Mouse (Mus musculus): ENCODE data around the gene C1s1. TPM values are rescaled to one million over a fixed set of nuclear protein-coding genes. Genes with fewer than 3 reads are reported as not detected.
A peak's percentile ranks its signal among the peaks of the same experiment; 100 is the strongest.

Gene C1s1
- polyA plus RNA-seq, 1 experiment from 2014 or later, result 0.20 TPM

GRCm38 (mm10) chr6:124506991-124507390 lies 35.2 kb downstream of the C1s1 start:
- H3K36me3 ChIP-seq (replicated peaks), result no peaks in the 10 kb centered on the region
- 90% methylated on average over 6 of the region's 6 CpGs for WGBS
- no peak overlapping the region for H3K4me3 ChIP-seq
- H3K4me1 ChIP-seq, result no peaks in the 10 kb centered on the region
- H3K27ac ChIP-seq, result no peak overlapping the region
- no peaks in the 10 kb centered on the region for H3K27me3 ChIP-seq (ENCODE audit: poor library complexity, severe bottlenecking)
- no peak for DNase-seq (ENCODE audit: extremely low spot score, low spot score)
- no peaks in the 10 kb centered on the region for H3K9me3 ChIP-seq

GRCm38 (mm10) chr6:124505028-124505427 lies 37.1 kb downstream of the C1s1 start:
- Histone ChIP-seq H3K4me1 (no peaks in the 10 kb centered on the region), H3K9me3 (no peaks in the 10 kb centered on the region), H3K27me3 (ENCODE audit: poor library complexity, severe bottlenecking) (no peaks in the 10 kb centered on the region), H3K4me3 (no peak overlapping the region), H3K36me3 (replicated peaks) (no peaks in the 10 kb centered on the region), H3K27ac (no peak overlapping the region)
- WGBS, result 80% methylated on average over 4 of the region's 4 CpGs
- DNase-seq (ENCODE audit: extremely low spot score, low spot score), result no peak

- Histone ChIP-seq H3K4me3 (no peak overlapping the region), H3K9me3 (no peaks in the 10 kb centered on the region), H3K27ac (no peak overlapping the region), H3K27me3 (ENCODE audit: poor library complexity, severe bottlenecking) (no peaks in the 10 kb centered on the region), H3K36me3 (replicated peaks) (no peaks in the 10 kb centered on the region), H3K4me1 (no peaks in the 10 kb centered on the region)
- 90% methylated on average over 5 of the region's 5 CpGs for WGBS
- DNase-seq (ENCODE audit: extremely low spot score, low spot score), result no peak
Observed at GRCm38 (mm10) chr6:124502021-124502420, 40.1 kb downstream of the C1s1 start.

- no peaks in the 10 kb centered on the region for H3K27me3 ChIP-seq (ENCODE audit: poor library complexity, severe bottlenecking)
- H3K27ac ChIP-seq, result no peak overlapping the region
- no peaks in the 10 kb centered on the region for H3K9me3 ChIP-seq
- H3K36me3 ChIP-seq (replicated peaks), result no peaks in the 10 kb centered on the region
- H3K4me3 ChIP-seq, result no peak overlapping the region
- no peak for DNase-seq (ENCODE audit: extremely low spot score, low spot score)
- WGBS, result 87% methylated on average over 4 of the region's 4 CpGs
- H3K4me1 ChIP-seq, result no peaks in the 10 kb centered on the region
Observed at GRCm38 (mm10) chr6:124501473-124501872, 40.7 kb downstream of the C1s1 start.

- H3K27ac ChIP-seq, result no peak overlapping the region
Observed at GRCm38 (mm10) chr6:124499914-124500566, 42.1 kb downstream of the C1s1 start.

GRCm38 (mm10) chr6:124496054-124496453 lies 46.1 kb downstream of the C1s1 start:
- DNase-seq (ENCODE audit: extremely low spot score, low spot score), result no peak
- Histone ChIP-seq H3K9me3 (peaks cover 8% of the 10 kb centered on the region; the same call in 1 of the 2 replicates), H3K4me3 (no peak overlapping the region), H3K36me3 (replicated peaks) (no peaks in the 10 kb centered on the region), H3K4me1 (peaks cover 7% of the 10 kb centered on the region), H3K27me3 (ENCODE audit: poor library complexity, severe bottlenecking) (no peaks in the 10 kb centered on the region), H3K27ac (no peak overlapping the region)
- WGBS, result 91% methylated on average over 5 of the region's 5 CpGs

More at GRCm38 (mm10) chr6:124499914-124500566, 42.1 kb downstream of the C1s1 start:
- no peak for DNase-seq (ENCODE audit: extremely low spot score, low spot score)
- Histone ChIP-seq H3K4me1 (no peaks in the 10 kb centered on the region), H3K36me3 (replicated peaks) (no peaks in the 10 kb centered on the region), H3K27me3 (ENCODE audit: poor library complexity, severe bottlenecking) (no peaks in the 10 kb centered on the region), H3K4me3 (no peak overlapping the region), H3K9me3 (peaks cover 8% of the 10 kb centered on the region; the same call in 1 of the 2 replicates)
- WGBS, result 51% methylated on average over 10 of the region's 10 CpGs

- WGBS, result 82% methylated on average over 5 of the region's 5 CpGs
- Histone ChIP-seq H3K27ac (peak overlapping the region; percentile 76; the same call in 1 of the 2 replicates), H3K36me3 (replicated peaks) (no peaks in the 10 kb centered on the region)
Observed at GRCm38 (mm10) chr6:124493886-124494285, 48.3 kb downstream of the C1s1 start.

GRCm38 (mm10) chr6:124492842-124493561 lies 49.2 kb downstream of the C1s1 start, which contains the start of gene C1rl:
TSS of gene C1rl (plus strand) at chr6:124493113.
- Histone ChIP-seq H3K4me3 (no peak within 1 kb of the TSS), H3K4me1 (peaks cover 7% of the 10 kb centered on the region), H3K27me3 (ENCODE audit: poor library complexity, severe bottlenecking) (no peaks in the 10 kb centered on the region), H3K27ac (peak within 1 kb of the TSS; percentile 76), H3K9me3 (peaks cover 8% of the 10 kb centered on the region; the same call in 1 of the 2 replicates), H3K36me3 (replicated peaks) (no peaks in the 10 kb centered on the region)
- DNase-seq (ENCODE audit: extremely low spot score, low spot score), result peak; percentile 66
- WGBS, result 55% methylated on average over 2 of the region's 4 CpGs

More at GRCm38 (mm10) chr6:124493886-124494285, 48.3 kb downstream of the C1s1 start:
- H3K4me3 ChIP-seq, result no peak overlapping the region
- H3K9me3 ChIP-seq, result peaks cover 8% of the 10 kb centered on the region; the same call in 1 of the 2 replicates
- no peak for DNase-seq (ENCODE audit: extremely low spot score, low spot score)
- H3K4me1 ChIP-seq, result peaks cover 7% of the 10 kb centered on the region
- no peaks in the 10 kb centered on the region for H3K27me3 ChIP-seq (ENCODE audit: poor library complexity, severe bottlenecking)

GRCm38 (mm10) chr6:124491427-124491826 lies 50.7 kb downstream of the C1s1 start:
- 84% methylated on average over 6 of the region's 6 CpGs for WGBS
- H3K36me3 ChIP-seq (replicated peaks), result no peaks in the 10 kb centered on the region
- H3K27me3 ChIP-seq (ENCODE audit: poor library complexity, severe bottlenecking), result no peaks in the 10 kb centered on the region
- DNase-seq (ENCODE audit: extremely low spot score, low spot score), result no peak
- H3K9me3 ChIP-seq, result peaks cover 8% of the 10 kb centered on the region; the same call in 1 of the 2 replicates
- H3K4me3 ChIP-seq, result no peak overlapping the region
- no peak overlapping the region for H3K27ac ChIP-seq
- H3K4me1 ChIP-seq, result peaks cover 7% of the 10 kb centered on the region

- Histone ChIP-seq H3K4me3 (no peak overlapping the region), H3K27me3 (ENCODE audit: poor library complexity, severe bottlenecking) (no peaks in the 10 kb centered on the region), H3K4me1 (peaks cover 11% of the 10 kb centered on the region), H3K27ac (no peak overlapping the region), H3K36me3 (replicated peaks) (no peaks in the 10 kb centered on the region), H3K9me3 (no peaks in the 10 kb centered on the region)
- 87% methylated on average over 4 of the region's 4 CpGs for WGBS
- no peak for DNase-seq (ENCODE audit: extremely low spot score, low spot score)
Observed at GRCm38 (mm10) chr6:124488952-124489351, 53.2 kb downstream of the C1s1 start.

GRCm38 (mm10) chr6:124487509-124487908 lies 54.6 kb downstream of the C1s1 start:
- H3K27ac ChIP-seq, result no peak overlapping the region
- H3K9me3 ChIP-seq, result no peaks in the 10 kb centered on the region
- H3K27me3 ChIP-seq (ENCODE audit: poor library complexity, severe bottlenecking), result no peaks in the 10 kb centered on the region
- H3K36me3 ChIP-seq (replicated peaks), result no peaks in the 10 kb centered on the region
- peaks cover 4% of the 10 kb centered on the region for H3K4me1 ChIP-seq
- no peak for DNase-seq (ENCODE audit: extremely low spot score, low spot score)
- 61% methylated on average over 2 of the region's 2 CpGs for WGBS
- no peak overlapping the region for H3K4me3 ChIP-seq

GRCm38 (mm10) chr6:124485414-124486144 lies 56.6 kb downstream of the C1s1 start:
- H3K27me3 ChIP-seq (ENCODE audit: poor library complexity, severe bottlenecking), result no peaks in the 10 kb centered on the region
- H3K27ac ChIP-seq, result no peak overlapping the region
- peaks cover 4% of the 10 kb centered on the region for H3K4me1 ChIP-seq
- no peaks in the 10 kb centered on the region for H3K36me3 ChIP-seq (replicated peaks)
- DNase-seq (ENCODE audit: extremely low spot score, low spot score), result peak; percentile 40
- WGBS, result 39% methylated on average over 21 of the region's 21 CpGs
- no peaks in the 10 kb centered on the region for H3K9me3 ChIP-seq
- peak overlapping the region; percentile 40 for H3K4me3 ChIP-seq
